Comparison of ENCODE assay signal across 16 mouse cellular contexts in genomic region chr10:24291611-24292010, GRCm38 (mm10).
"Had no signal": no experiment of that assay in that cellular context is flagged by ENCODE, and none has a peak within 500 bp of the region (broad histone marks: within the 10 kb centered on the region; RNA-seq: fewer than 3 reads in every experiment).

No protein-coding gene starts in this region.

- ATAC-seq: midbrain, embryonic 15.5 days had no signal

- H3K4me3 ChIP-seq: left cerebral cortex, adult 2 months; liver, embryonic 13.5 days; midbrain, embryonic 12.5 days; midbrain, embryonic 15.5 days had no signal

- H3K27me3 ChIP-seq: liver, embryonic 13.5 days; midbrain, embryonic 12.5 days; midbrain, embryonic 15.5 days had no signal

- H3K9ac ChIP-seq: liver, embryonic 13.5 days; midbrain, embryonic 12.5 days; midbrain, embryonic 15.5 days had no signal

- DNase-seq: kidney, adult 2 months; kidney, postnatal 36 days; layer of hippocampus, postnatal 36 days; liver, embryonic 13.5 days; lung, adult 2 months; right cerebral cortex, adult 18-20 months; right cerebral cortex, postnatal 14 days; right cerebral cortex, postnatal 4 days; thymus, adult 2 months; thymus, postnatal 14 days; thymus, postnatal 4 days had no signal

- H3K27ac ChIP-seq: kidney, postnatal 0 days; left cerebral cortex, adult 2 months; liver, embryonic 13.5 days; midbrain, embryonic 12.5 days; midbrain, embryonic 15.5 days; stomach, postnatal 0 days had no signal

- H3K9me3 ChIP-seq: liver, embryonic 13.5 days; midbrain, embryonic 12.5 days; midbrain, embryonic 15.5 days had no signal

- H3K36me3 ChIP-seq: liver, embryonic 13.5 days; midbrain, embryonic 12.5 days; midbrain, embryonic 15.5 days had no signal

- H3K4me2 ChIP-seq: liver, embryonic 13.5 days; midbrain, embryonic 12.5 days; midbrain, embryonic 15.5 days had no signal

- H3K4me1 ChIP-seq: liver, embryonic 13.5 days; midbrain, embryonic 12.5 days; midbrain, embryonic 15.5 days had no signal
